Mouse (Mus musculus) adrenal gland, postnatal 14 days (tissue): Measurements from ENCODE around the gene Atp5mpl. TPM values are rescaled to one million over a fixed set of nuclear protein-coding genes. Genes with fewer than 3 reads are reported as not detected.

Experiments used
- DNase-seq: peaks from one replicate; pipeline ENCODE4 v3.0.0; 2021; ENCODE audit warnings: mixed read lengths
- long read RNA-seq, 2 experiments: library from polyadenylated mRNA; stranded (forward); transcript quantifications; one replicate each; pipeline ENCODE4 v2.0.0; 2021
- total RNA-seq: library from RNA; stranded (reverse); gene quantifications from 2 replicates; pipeline ENCODE4 v1.2.3, GENCODE M21; 2021

The Atp5mpl gene
- total RNA-seq, result 533 and 580 TPM in 2 replicates
- long read RNA-seq, experiment 1, transcript Atp5mpl-201 (4 exons, 366 nt), result major isoform, 292 of 305 reads
- long read RNA-seq, experiment 1, partial matches to known transcripts, result 8 of 305 reads
- long read RNA-seq, experiment 1, other reads (novel, unspliced or antisense), result 4 of 305 reads
- long read RNA-seq, experiment 2, transcript Atp5mpl-201 (4 exons, 366 nt), result major isoform, 404 of 418 reads
- long read RNA-seq, experiment 2, partial matches to known transcripts, result 9 of 418 reads
- long read RNA-seq, experiment 2, other reads (novel, unspliced or antisense), result 1 of 418 reads

- DNase-seq, result peak; percentile 99
Measured at GRCm38 (mm10) chr12:111966683-111967173, at the start of gene Atp5mpl. TSS of gene Atp5mpl (minus strand) at chr12:111966977.

- no peak for DNase-seq
Measured at GRCm38 (mm10) chr12:112016346-112016745, 49.6 kb upstream of the Atp5mpl start.

GRCm38 (mm10) chr12:112013271-112013801 is 46.6 kb upstream of the Atp5mpl start:
- no peak for DNase-seq

GRCm38 (mm10) chr12:112012511-112013270 is 45.9 kb upstream of the Atp5mpl start:
- DNase-seq, result no peak

- DNase-seq, result peak; percentile 83
Measured at GRCm38 (mm10) chr12:112001223-112001622, 34.4 kb upstream of the Atp5mpl start.

- no peak for DNase-seq
Measured at GRCm38 (mm10) chr12:111999735-112000134, 33.0 kb upstream of the Atp5mpl start.

- DNase-seq, result no peak
Measured at GRCm38 (mm10) chr12:111995161-111995560, 28.4 kb upstream of the Atp5mpl start.

- no peak for DNase-seq
Measured at GRCm38 (mm10) chr12:111992626-111993025, 25.8 kb upstream of the Atp5mpl start.

GRCm38 (mm10) chr12:111986756-111987155 is 20.0 kb upstream of the Atp5mpl start:
- peak; percentile 38 for DNase-seq

- DNase-seq, result no peak
Measured at GRCm38 (mm10) chr12:111983165-111983564, 16.4 kb upstream of the Atp5mpl start.

- no peak for DNase-seq
Measured at GRCm38 (mm10) chr12:111981831-111982230, 15.1 kb upstream of the Atp5mpl start.

GRCm38 (mm10) chr12:111980887-111981367 is 14.2 kb upstream of the Atp5mpl start, which contains the start of gene Rd3l:
TSS of gene Rd3l (minus strand) at chr12:111981317.
- no peak for DNase-seq

- no peak for DNase-seq
Measured at GRCm38 (mm10) chr12:111978274-111978673, 11.5 kb upstream of the Atp5mpl start.

GRCm38 (mm10) chr12:111977138-111977537 is 10.4 kb upstream of the Atp5mpl start:
- DNase-seq, result no peak

GRCm38 (mm10) chr12:111974578-111974977 is 7.8 kb upstream of the Atp5mpl start:
- no peak for DNase-seq

GRCm38 (mm10) chr12:111972504-111972903 is 5.7 kb upstream of the Atp5mpl start:
- no peak for DNase-seq

GRCm38 (mm10) chr12:111971231-111971686 is 4.5 kb upstream of the Atp5mpl start, which contains the start of gene Tdrd9:
TSS of gene Tdrd9 (plus strand) at chr12:111971559.
- DNase-seq, result no peak

GRCm38 (mm10) chr12:111970085-111970484 is 3.3 kb upstream of the Atp5mpl start:
- DNase-seq, result no peak

GRCm38 (mm10) chr12:111963339-111963738 is 3.4 kb downstream of the Atp5mpl start:
- no peak for DNase-seq

GRCm38 (mm10) chr12:111958101-111958865 is 8.5 kb downstream of the Atp5mpl start:
- peak; percentile 87 for DNase-seq

- no peak for DNase-seq
Measured at GRCm38 (mm10) chr12:111956173-111956572, 10.6 kb downstream of the Atp5mpl start.

- no peak for DNase-seq
Measured at GRCm38 (mm10) chr12:111951701-111952100, 15.1 kb downstream of the Atp5mpl start.
